Mouse (Mus musculus) E14TG2a.4 (cell line): ENCODE results near the gene Rpp14.

ENCODE experiments used
- H3K27me3 ChIP-seq: 2 replicates; pipeline ENCODE4 v1.6.1; 2014; ENCODE audit warnings: low read length, control low read depth; ENCODE audit not compliant: insufficient read depth
- H3K36me3 ChIP-seq: 2 replicates; pipeline ENCODE4 v1.6.1; 2014; ENCODE audit warnings: low read length, control low read depth; ENCODE audit not compliant: insufficient read depth
- H3K4me1 ChIP-seq: replicated peaks from 2 replicates; pipeline ENCODE4 v1.6.1; 2014; ENCODE audit warnings: low read depth, low read length, control low read depth
- H3K4me3 ChIP-seq: replicated peaks from 2 replicates; pipeline ENCODE4 v1.5.1; 2014; ENCODE audit warnings: mild to moderate bottlenecking, low read length
- H3K9me3 ChIP-seq: 2 replicates; pipeline ENCODE4 v1.6.1; 2014; ENCODE audit warnings: low read length, control low read depth
- CTCF ChIP-seq: conservative IDR thresholded peaks from 2 replicates; pipeline ENCODE4 v1.5.1; 2014; ENCODE audit warnings: low read length
- NANOG ChIP-seq: IDR thresholded peaks from 2 replicates; pipeline ENCODE4 v1.6.1; 2014; ENCODE audit warnings: borderline replicate concordance, low read length, mixed read lengths
- POU5F1 ChIP-seq: IDR thresholded peaks from 2 replicates; pipeline ENCODE4 v1.6.1; 2014; ENCODE audit warnings: low read length, borderline replicate concordance

Gene Rpp14

GRCm38 (mm10) chr14:8040179-8040578 lies 40.0 kb upstream of the Rpp14 start:
- TF ChIP-seq POU5F1 (no peak), CTCF (no peak), NANOG (no peak)
- Histone ChIP-seq H3K27me3 (no peaks in the 10 kb centered on the region), H3K4me1 (peaks cover 20% of the 10 kb centered on the region), H3K9me3 (no peaks in the 10 kb centered on the region), H3K36me3 (no peaks in the 10 kb centered on the region), H3K4me3 (no peak overlapping the region)

- H3K4me1 ChIP-seq, result peaks cover 25% of the 10 kb centered on the region
- H3K27me3 ChIP-seq, result no peaks in the 10 kb centered on the region
- no peaks in the 10 kb centered on the region for H3K36me3 ChIP-seq
- TF ChIP-seq NANOG, result no peak
- TF ChIP-seq POU5F1, result no peak
- TF ChIP-seq CTCF, result no peak
- H3K9me3 ChIP-seq, result no peaks in the 10 kb centered on the region
- H3K4me3 ChIP-seq, result no peak overlapping the region
These were observed 39.1 kb upstream of the Rpp14 start for GRCm38 (mm10) chr14:8040911-8041678.

GRCm38 (mm10) chr14:8042120-8042519 lies 38.0 kb upstream of the Rpp14 start:
- H3K27me3 ChIP-seq, result no peaks in the 10 kb centered on the region
- H3K36me3 ChIP-seq, result peaks cover 8% of the 10 kb centered on the region; the same call in 1 of the 2 replicates
- no peak overlapping the region for H3K4me3 ChIP-seq
- no peak for TF ChIP-seq POU5F1
- no peak for TF ChIP-seq CTCF
- TF ChIP-seq NANOG, result no peak
- no peaks in the 10 kb centered on the region for H3K9me3 ChIP-seq
- H3K4me1 ChIP-seq, result peaks cover 23% of the 10 kb centered on the region

- H3K27me3 ChIP-seq, result no peaks in the 10 kb centered on the region
- peaks cover 24% of the 10 kb centered on the region for H3K4me1 ChIP-seq
- TF ChIP-seq POU5F1 (no peak), NANOG (no peak), CTCF (no peak)
- no peaks in the 10 kb centered on the region for H3K9me3 ChIP-seq
- no peak overlapping the region for H3K4me3 ChIP-seq
- H3K36me3 ChIP-seq, result peaks cover 10% of the 10 kb centered on the region
These were observed 37.6 kb upstream of the Rpp14 start for GRCm38 (mm10) chr14:8042577-8042976.

GRCm38 (mm10) chr14:8044330-8044729 lies 35.8 kb upstream of the Rpp14 start:
- Histone ChIP-seq H3K27me3 (no peaks in the 10 kb centered on the region), H3K4me1 (peaks cover 39% of the 10 kb centered on the region)
- TF ChIP-seq CTCF (peak; percentile 38), NANOG (no peak)

GRCm38 (mm10) chr14:8044786-8045185 lies 35.4 kb upstream of the Rpp14 start:
- no peak overlapping the region for H3K4me3 ChIP-seq
- H3K36me3 ChIP-seq, result peaks cover 17% of the 10 kb centered on the region
- H3K27me3 ChIP-seq, result no peaks in the 10 kb centered on the region
- H3K9me3 ChIP-seq, result no peaks in the 10 kb centered on the region
- peaks cover 43% of the 10 kb centered on the region for H3K4me1 ChIP-seq
- no peak for TF ChIP-seq CTCF
- TF ChIP-seq NANOG, result no peak

More at GRCm38 (mm10) chr14:8044330-8044729, 35.8 kb upstream of the Rpp14 start:
- H3K9me3 ChIP-seq, result no peaks in the 10 kb centered on the region
- H3K4me3 ChIP-seq, result no peak overlapping the region
- H3K36me3 ChIP-seq, result peaks cover 17% of the 10 kb centered on the region

- no peak for TF ChIP-seq NANOG
- TF ChIP-seq POU5F1, result no peak
- TF ChIP-seq CTCF, result no peak
- H3K9me3 ChIP-seq, result no peaks in the 10 kb centered on the region
These were observed 34.9 kb upstream of the Rpp14 start for GRCm38 (mm10) chr14:8045187-8045846.

GRCm38 (mm10) chr14:8046839-8047238 lies 33.3 kb upstream of the Rpp14 start:
- TF ChIP-seq POU5F1 (no peak), NANOG (no peak), CTCF (no peak)
- peaks cover 55% of the 10 kb centered on the region for H3K4me1 ChIP-seq
- peaks cover 28% of the 10 kb centered on the region for H3K36me3 ChIP-seq
- no peak overlapping the region for H3K4me3 ChIP-seq
- H3K9me3 ChIP-seq, result no peaks in the 10 kb centered on the region
- no peaks in the 10 kb centered on the region for H3K27me3 ChIP-seq

More at GRCm38 (mm10) chr14:8045187-8045846, 34.9 kb upstream of the Rpp14 start:
- Histone ChIP-seq H3K27me3 (no peaks in the 10 kb centered on the region), H3K36me3 (peaks cover 22% of the 10 kb centered on the region), H3K4me3 (no peak overlapping the region), H3K4me1 (peaks cover 49% of the 10 kb centered on the region)

GRCm38 (mm10) chr14:8049334-8049733 lies 30.8 kb upstream of the Rpp14 start:
- peaks cover 78% of the 10 kb centered on the region for H3K4me1 ChIP-seq
- H3K4me3 ChIP-seq, result 0 out of 2 replicates have a peak overlapping the region, but pooled peaks have one; percentile 24
- no peaks in the 10 kb centered on the region for H3K9me3 ChIP-seq

More at GRCm38 (mm10) chr14:8049334-8049733, 30.8 kb upstream of the Rpp14 start:
- Histone ChIP-seq H3K36me3 (peaks cover 28% of the 10 kb centered on the region), H3K27me3 (no peaks in the 10 kb centered on the region)
- TF ChIP-seq CTCF (no peak), NANOG (no peak), POU5F1 (no peak)
